Mouse (Mus musculus) hindbrain, embryonic 13.5 days (tissue): Measurements from ENCODE around the gene Usp29. TPM values are rescaled to one million over a fixed set of nuclear protein-coding genes. Genes with fewer than 3 reads are reported as not detected.
"Not testable (repeated sequence)": the region's sequence is repeated elsewhere in the genome, so short reads cannot be mapped to it uniquely, and the experiment has no call there.

Experiments used
- ATAC-seq: fragments of 200-750 bp; cut with Nextera tagmentation; 2 replicates; pipeline ENCODE4 v1.8.0; 2017; ENCODE audit warnings: moderate TSS enrichment; ENCODE audit not compliant: low FRiP score
- H3K27ac ChIP-seq: fragments of 300-500 bp; sonication (generic); 2 replicates; pipeline ENCODE4 v1.5.1; 2015; ENCODE audit warnings: inconsistent platforms, mild to moderate bottlenecking, moderate library complexity
- H3K27me3 ChIP-seq: fragments of 300-500 bp; sonication (generic); 2 replicates; pipeline ENCODE4 v1.6.1; 2015; ENCODE audit warnings: mild to moderate bottlenecking, inconsistent platforms
- H3K36me3 ChIP-seq: fragments of 300-500 bp; sonication (generic); 2 replicates; pipeline ENCODE4 v1.6.1; 2015; ENCODE audit warnings: mild to moderate bottlenecking, inconsistent platforms
- H3K4me1 ChIP-seq: fragments of 300-500 bp; sonication (generic); replicated peaks from 2 replicates; pipeline ENCODE4 v1.6.1; 2015; ENCODE audit warnings: inconsistent platforms
- H3K4me2 ChIP-seq: fragments of 300-500 bp; sonication (generic); 2 replicates; pipeline ENCODE4 v1.6.1; 2015; ENCODE audit warnings: inconsistent platforms, mild to moderate bottlenecking, moderate library complexity
- H3K4me3 ChIP-seq: fragments of 300-500 bp; sonication (generic); 2 replicates; pipeline ENCODE4 v1.5.1; 2015; ENCODE audit warnings: mild to moderate bottlenecking, inconsistent platforms
- H3K9ac ChIP-seq: fragments of 300-500 bp; sonication (generic); 2 replicates; pipeline ENCODE4 v1.6.1; 2015; ENCODE audit warnings: mild to moderate bottlenecking, inconsistent platforms
- H3K9me3 ChIP-seq: fragments of 300-500 bp; sonication (generic); 2 replicates; pipeline ENCODE4 v1.6.1; 2016; ENCODE audit warnings: inconsistent platforms
- WGBS: fragments of 180-500 bp; shearing (Covaris S2); methylation state at CpG from one replicate; pipeline ENCODE4 v1.1.7; 2015; 5-methylcytosine and 5-hydroxymethylcytosine counted together
- polyA plus RNA-seq: library from polyadenylated mRNA; unstranded; fragments of >200 nt; fragmentation: Nextera tagmentation; extraction: Ambion mirVana; gene quantifications from 2 replicates; pipeline ENCODE4 v1.2.1, GENCODE M21; 2015

Gene Usp29
- polyA plus RNA-seq, 1 experiment from 2014 or later: 28.7 TPM

DNA sequence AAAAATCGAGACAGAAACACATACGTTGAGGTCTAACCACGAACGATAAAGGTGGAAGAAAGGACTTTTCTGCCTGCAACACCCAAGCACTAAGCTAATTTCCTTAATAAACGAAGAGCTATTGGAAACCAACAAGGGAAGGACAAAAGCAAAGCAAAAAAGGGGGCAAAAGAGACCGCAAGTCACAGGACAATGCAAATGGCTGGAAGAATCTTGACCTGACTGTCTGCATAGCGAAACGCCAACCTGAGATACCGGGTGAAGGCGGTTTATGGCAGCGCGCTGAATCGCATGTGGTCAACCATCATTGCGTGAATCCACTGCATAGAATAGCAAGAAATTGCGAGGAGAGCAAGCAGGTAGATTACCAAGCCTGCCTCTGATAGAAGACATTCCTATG, 423 bp downstream of the Usp29 start:
- H3K27me3 ChIP-seq: no peaks in the 10 kb centered on the region
- ATAC-seq: no peak
- H3K9ac ChIP-seq: peak overlapping the region; percentile 74
- peak overlapping the region; percentile 45 for H3K4me2 ChIP-seq
- H3K27ac ChIP-seq: peak overlapping the region; percentile 82
- H3K36me3 ChIP-seq: no peaks in the 10 kb centered on the region
- 45% methylated on average over 15 of the region's 15 CpGs for whole genome bisulfite sequencing
- peaks cover 25% of the 10 kb centered on the region for H3K9me3 ChIP-seq
- no peaks in the 10 kb centered on the region for H3K4me1 ChIP-seq
- peak overlapping the region; percentile 63 for H3K4me3 ChIP-seq

DNA sequence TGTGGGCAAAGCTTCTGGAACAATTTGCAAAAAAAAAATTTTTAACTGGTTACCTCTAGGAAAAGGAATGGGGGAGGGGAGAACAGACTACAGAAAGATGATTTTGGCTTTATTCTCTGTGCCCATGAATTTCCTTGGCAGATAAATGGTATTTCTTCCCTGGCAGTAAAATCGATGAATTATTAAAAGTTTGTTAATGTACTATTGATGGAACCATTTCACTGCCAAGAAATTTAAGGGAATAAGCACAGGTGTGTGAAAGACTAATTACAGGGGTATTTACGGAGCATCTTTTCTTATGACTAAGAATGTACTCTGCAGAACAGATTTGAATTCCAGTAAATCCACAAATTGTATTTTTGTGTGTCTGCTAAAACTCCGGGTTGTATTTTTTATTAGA, 995 bp downstream of the Usp29 start:
- H3K27me3 ChIP-seq: no peaks in the 10 kb centered on the region
- no peak for ATAC-seq
- H3K4me3 ChIP-seq: peak overlapping the region; percentile 63
- H3K9ac ChIP-seq: peak overlapping the region; percentile 74
- peak overlapping the region; percentile 45 for H3K4me2 ChIP-seq
- peaks cover 25% of the 10 kb centered on the region for H3K9me3 ChIP-seq
- H3K36me3 ChIP-seq: no peaks in the 10 kb centered on the region
- H3K27ac ChIP-seq: 0 out of 2 replicates have a peak overlapping the region, but pooled peaks have one; percentile 82
- 50% methylated on average over 3 of the region's 3 CpGs for whole genome bisulfite sequencing
- no peaks in the 10 kb centered on the region for H3K4me1 ChIP-seq

DNA sequence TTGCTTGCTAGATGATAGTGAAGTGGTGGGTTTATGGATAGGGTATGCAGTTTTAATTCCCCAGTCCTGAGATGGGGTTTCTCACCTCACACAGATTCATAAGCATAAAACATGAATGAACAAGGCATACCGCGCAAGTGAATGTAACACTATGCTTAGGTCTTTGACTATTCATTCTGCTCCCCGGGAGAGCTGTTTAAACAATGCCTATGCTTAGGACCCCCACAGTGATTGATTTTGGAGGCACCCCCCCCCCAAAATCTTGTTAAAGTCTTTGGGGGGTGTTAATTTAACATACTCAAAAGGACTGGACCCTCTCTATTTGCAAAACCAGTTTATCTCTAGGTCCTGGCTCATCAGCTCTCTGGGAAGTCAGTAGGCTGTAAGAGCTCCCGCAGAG, 1.6 kb downstream of the Usp29 start:
- H3K36me3 ChIP-seq: no peaks in the 10 kb centered on the region
- peak overlapping the region; percentile 45 for H3K4me2 ChIP-seq
- no peaks in the 10 kb centered on the region for H3K27me3 ChIP-seq
- no peaks in the 10 kb centered on the region for H3K4me1 ChIP-seq
- no peak for ATAC-seq
- H3K27ac ChIP-seq: peak overlapping the region; percentile 62
- H3K9ac ChIP-seq: peak overlapping the region; percentile 74
- 33% methylated on average over 4 of the region's 4 CpGs for WGBS
- peak overlapping the region; percentile 63 for H3K4me3 ChIP-seq
- peaks cover 25% of the 10 kb centered on the region for H3K9me3 ChIP-seq

DNA sequence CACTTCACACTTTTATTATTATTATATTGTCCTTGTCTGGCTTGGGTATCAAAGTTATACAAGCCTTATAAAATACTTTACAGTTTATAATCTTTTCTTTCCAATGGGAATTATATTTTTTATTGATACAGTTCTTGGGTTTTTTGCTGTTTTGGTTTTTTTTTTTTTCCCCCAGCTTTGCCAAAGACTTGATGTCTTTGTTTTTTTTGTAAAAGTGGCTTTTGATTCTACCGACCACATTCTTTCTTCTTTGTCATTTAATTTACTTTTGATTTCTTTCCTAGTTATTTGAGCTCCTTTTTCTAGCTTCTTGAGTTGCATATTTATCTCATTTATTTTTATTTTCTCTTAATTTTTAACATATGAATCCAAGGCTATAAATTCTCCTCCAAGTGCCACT, 5.7 kb downstream of the Usp29 start:
- H3K4me2 ChIP-seq: no peak overlapping the region
- no peak for ATAC-seq
- WGBS: 86% methylated on average over 1 of the region's 1 CpGs
- no peak overlapping the region for H3K9ac ChIP-seq
- no peak overlapping the region for H3K27ac ChIP-seq
- no peak overlapping the region for H3K4me3 ChIP-seq
- H3K9me3 ChIP-seq: no peaks in the 10 kb centered on the region
- H3K4me1 ChIP-seq: no peaks in the 10 kb centered on the region
- no peaks in the 10 kb centered on the region for H3K36me3 ChIP-seq
- no peaks in the 10 kb centered on the region for H3K27me3 ChIP-seq

DNA sequence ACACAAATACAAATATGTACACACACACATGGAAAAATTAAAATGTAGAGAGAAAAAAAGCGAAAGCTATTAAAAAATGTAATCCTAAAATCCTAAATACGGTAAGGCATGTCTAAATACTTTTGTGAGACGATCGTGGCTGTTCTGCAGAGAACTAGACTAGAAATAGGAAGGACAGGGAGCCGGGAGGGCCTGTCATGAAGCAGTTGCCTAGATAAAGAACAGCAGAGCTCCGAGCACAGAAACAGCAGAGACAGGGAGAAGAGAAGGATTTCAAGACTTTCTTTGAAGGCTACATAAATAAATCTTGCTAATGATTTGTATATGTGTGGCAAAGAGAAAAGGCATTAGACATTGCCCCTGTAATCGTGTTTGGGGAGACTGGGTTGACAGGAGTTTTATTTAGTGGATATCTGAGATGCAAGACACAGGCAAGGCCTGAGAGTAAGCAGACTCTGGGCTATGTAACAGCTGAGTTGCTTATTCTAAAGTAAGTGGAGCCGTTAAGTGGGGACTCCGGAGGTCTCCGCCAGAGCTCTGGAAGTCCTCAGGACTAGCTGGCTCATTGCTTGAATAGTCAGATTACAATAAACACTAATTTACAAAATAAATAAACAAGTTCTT, 14.0 kb downstream of the Usp29 start:
- Histone ChIP-seq H3K4me3 (no peak overlapping the region), H3K4me1 (0 out of 2 replicates have a peak, but pooled peaks cover 6% of the 10 kb centered on the region), H3K9me3 (no peaks in the 10 kb centered on the region), H3K9ac (no peak overlapping the region), H3K36me3 (no peaks in the 10 kb centered on the region), H3K27me3 (no peaks in the 10 kb centered on the region), H3K4me2 (no peak overlapping the region), H3K27ac (no peak overlapping the region)
- no peak for ATAC-seq
- WGBS: 85% methylated on average over 10 of the region's 10 CpGs

DNA sequence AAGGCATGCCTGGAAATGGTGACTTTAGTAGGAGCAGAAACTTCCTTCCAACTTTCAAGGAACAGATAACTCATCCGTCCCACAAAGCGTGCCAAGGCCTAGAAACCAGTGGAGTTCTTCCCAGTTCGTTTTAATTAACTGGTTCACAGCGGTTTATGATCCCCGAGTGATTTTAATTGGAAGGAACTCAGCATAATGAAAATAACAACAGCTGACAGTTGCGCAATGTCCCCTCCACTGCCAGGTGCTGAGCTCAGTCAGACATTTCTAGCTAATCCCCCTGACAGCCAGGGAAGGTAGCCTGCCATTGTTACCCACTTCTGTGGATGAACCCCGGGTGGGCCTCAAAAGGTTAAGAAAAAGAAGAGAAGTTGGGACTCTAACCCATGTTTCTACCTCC, 18.8 kb downstream of the Usp29 start:
- WGBS: 62% methylated on average over 7 of the region's 7 CpGs

DNA sequence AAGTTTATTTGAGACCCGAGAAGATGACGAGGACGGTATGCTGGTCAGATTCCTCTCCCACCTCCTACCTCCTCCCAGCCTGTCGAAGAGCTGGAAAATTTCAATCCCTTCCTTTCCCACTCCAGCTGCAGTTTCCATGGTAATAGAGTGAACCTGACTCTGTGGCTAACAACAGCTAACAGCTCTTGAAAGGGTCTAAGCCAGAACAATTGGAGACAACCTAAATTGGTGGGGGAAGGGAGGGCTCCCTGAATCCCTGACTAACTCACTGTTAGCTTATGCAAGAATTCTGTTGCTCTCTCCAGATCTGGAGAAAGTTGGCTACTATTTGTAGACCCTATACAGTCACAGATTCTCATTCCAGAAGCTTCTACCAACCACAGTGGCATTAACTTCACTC, 23.1 kb downstream of the Usp29 start:
- Histone ChIP-seq H3K4me2 (no peak overlapping the region), H3K9me3 (no peaks in the 10 kb centered on the region), H3K4me3 (no peak overlapping the region), H3K36me3 (no peaks in the 10 kb centered on the region), H3K9ac (no peak overlapping the region), H3K4me1 (peaks cover 12% of the 10 kb centered on the region), H3K27ac (peak overlapping the region; percentile 6; the same call in 1 of the 2 replicates), H3K27me3 (no peaks in the 10 kb centered on the region)
- 13% methylated on average over 4 of the region's 4 CpGs for WGBS
- ATAC-seq: peak; percentile 69

More for the DNA sequence above, 18.8 kb downstream of the Usp29 start:
- H3K4me1 ChIP-seq: peaks cover 12% of the 10 kb centered on the region
- H3K9me3 ChIP-seq: no peaks in the 10 kb centered on the region
- no peak overlapping the region for H3K4me2 ChIP-seq
- H3K36me3 ChIP-seq: no peaks in the 10 kb centered on the region
- no peak overlapping the region for H3K4me3 ChIP-seq
- ATAC-seq: no peak
- no peak overlapping the region for H3K9ac ChIP-seq
- H3K27me3 ChIP-seq: no peaks in the 10 kb centered on the region
- no peak overlapping the region for H3K27ac ChIP-seq

DNA sequence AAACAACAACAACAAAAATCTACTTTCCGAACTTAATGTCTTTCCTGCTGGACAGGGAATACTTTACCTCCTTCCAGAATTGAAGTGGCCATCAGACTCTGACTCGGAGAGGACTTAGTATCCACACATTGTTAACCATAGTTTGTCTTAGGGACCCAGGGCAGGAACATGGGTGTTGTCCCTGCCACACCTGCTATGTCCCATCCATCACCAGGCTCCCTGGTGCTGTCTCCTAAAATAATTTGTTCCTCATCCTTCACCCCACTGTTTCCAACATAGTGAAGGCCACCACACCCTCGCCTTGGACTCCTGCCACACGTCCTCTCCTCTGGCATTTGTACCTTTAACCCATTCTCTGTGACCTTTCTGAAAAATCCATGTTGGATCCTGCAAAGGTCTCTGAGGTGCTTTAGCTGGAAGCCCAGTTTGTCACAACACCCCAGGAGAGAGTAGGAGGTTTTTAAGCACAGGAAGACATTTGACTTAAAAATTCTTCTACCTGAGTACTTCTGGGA, 26.5 kb downstream of the Usp29 start:
- H3K4me3 ChIP-seq: no peak overlapping the region
- no peak for ATAC-seq
- H3K9me3 ChIP-seq: no peaks in the 10 kb centered on the region
- H3K9ac ChIP-seq: no peak overlapping the region
- H3K27me3 ChIP-seq: no peaks in the 10 kb centered on the region
- no peak overlapping the region for H3K27ac ChIP-seq
- WGBS: 84% methylated on average over 4 of the region's 4 CpGs
- peaks cover 19% of the 10 kb centered on the region for H3K4me1 ChIP-seq
- H3K36me3 ChIP-seq: no peaks in the 10 kb centered on the region
- no peak overlapping the region for H3K4me2 ChIP-seq

DNA sequence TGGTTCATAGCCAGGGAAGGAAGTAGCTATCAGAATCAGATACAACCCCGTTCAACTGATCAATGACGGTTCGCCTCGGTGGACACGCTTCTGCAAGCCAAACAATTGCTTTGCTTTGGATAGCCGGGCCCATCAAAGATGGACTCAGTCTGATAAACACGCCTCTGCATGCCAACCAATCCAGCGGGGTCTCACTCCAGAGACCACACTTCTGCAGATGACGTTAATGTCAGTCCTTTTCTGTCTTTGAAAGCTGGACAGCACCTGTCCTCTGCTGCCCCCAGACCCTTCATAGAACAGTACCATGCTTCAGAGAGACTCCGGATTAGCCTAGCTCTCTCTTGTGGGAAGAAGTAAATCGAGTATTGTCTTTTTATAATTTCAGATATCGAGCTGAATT, 29.3 kb downstream of the Usp29 start:
- peak; percentile 54; the same call in 1 of the 2 replicates for ATAC-seq
- Histone ChIP-seq H3K27ac (no peak overlapping the region; the same call in 1 of the 2 replicates), H3K9ac (no peak overlapping the region), H3K9me3 (no peaks in the 10 kb centered on the region), H3K4me2 (no peak overlapping the region), H3K27me3 (no peaks in the 10 kb centered on the region), H3K4me1 (peaks cover 6% of the 10 kb centered on the region; the same call in 1 of the 2 replicates), H3K36me3 (no peaks in the 10 kb centered on the region), H3K4me3 (no peak overlapping the region)
- 61% methylated on average over 12 of the region's 12 CpGs for WGBS

DNA sequence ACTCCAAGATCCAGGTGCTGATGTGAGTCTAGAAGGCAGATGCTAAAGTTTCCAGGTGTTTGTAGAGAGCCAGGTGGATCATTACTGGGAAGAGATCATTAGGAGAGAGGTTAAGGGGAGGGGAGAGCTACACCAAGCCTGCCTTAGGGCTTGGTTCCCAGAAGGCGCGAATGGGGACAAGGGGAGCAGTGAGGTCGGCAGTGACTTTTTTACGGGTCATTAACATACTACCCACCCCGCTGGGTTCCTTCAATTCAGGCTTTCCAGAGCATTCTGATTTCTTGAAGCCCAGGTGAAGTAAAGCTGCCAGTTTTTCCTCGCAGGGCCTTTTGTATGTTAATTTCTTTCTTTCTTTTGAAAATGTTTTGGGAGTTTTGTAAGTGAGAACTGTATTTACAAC, 29.8 kb downstream of the Usp29 start:
- Histone ChIP-seq H3K4me2 (no peak overlapping the region), H3K9me3 (no peaks in the 10 kb centered on the region), H3K27me3 (no peaks in the 10 kb centered on the region), H3K27ac (no peak overlapping the region), H3K36me3 (no peaks in the 10 kb centered on the region), H3K4me1 (peaks cover 6% of the 10 kb centered on the region; the same call in 1 of the 2 replicates), H3K9ac (no peak overlapping the region), H3K4me3 (no peak overlapping the region)
- no peak for ATAC-seq
- 15% methylated on average over 6 of the region's 6 CpGs for WGBS

DNA sequence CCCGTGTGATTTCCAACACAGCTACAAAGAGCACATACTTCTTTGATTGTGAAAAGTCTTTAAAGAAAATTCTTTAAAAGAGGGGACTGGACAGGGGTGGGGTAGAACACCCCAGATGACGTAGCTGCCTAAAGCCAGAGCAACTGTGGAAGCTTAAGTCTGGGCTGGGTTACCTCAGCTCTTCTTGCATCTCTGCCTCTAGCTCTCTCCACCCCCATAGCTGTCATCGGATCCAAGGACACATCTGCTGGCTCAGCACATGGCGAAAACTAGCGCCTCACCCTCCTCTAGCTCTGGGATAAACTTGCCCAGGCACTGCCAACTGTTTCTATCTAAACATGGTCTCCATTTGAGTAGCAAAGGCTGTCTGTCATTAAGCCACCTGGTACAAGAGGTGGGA, 34.9 kb downstream of the Usp29 start:
- no peaks in the 10 kb centered on the region for H3K9me3 ChIP-seq
- WGBS: 66% methylated on average over 5 of the region's 5 CpGs
- no peaks in the 10 kb centered on the region for H3K36me3 ChIP-seq
- no peak overlapping the region for H3K27ac ChIP-seq
- no peak overlapping the region for H3K4me2 ChIP-seq
- no peak overlapping the region for H3K4me3 ChIP-seq
- H3K4me1 ChIP-seq: peaks cover 9% of the 10 kb centered on the region
- H3K27me3 ChIP-seq: no peaks in the 10 kb centered on the region
- no peak overlapping the region for H3K9ac ChIP-seq
- no peak for ATAC-seq

DNA sequence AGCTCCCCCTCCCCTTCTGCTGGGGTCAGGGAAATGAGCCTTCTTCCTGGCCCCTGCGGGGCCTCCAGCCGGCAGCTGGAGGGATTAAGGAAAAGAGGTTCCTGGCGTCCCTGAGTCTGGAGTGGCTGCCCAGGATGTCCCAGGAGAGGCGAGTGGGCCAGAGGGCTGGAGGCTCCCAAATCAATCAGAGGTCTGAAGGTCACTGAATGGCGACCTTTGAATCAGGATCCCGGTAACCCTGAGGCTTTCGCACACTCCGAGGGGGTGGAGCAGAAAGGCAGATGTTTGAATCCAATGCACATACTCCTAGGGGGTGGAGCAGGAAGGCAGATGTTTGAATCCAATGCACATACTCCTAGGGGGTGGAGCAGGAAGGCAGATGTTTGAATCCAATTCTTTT, 39.9 kb downstream of the Usp29 start:
- WGBS: 5% methylated on average over 8 of the region's 8 CpGs

DNA sequence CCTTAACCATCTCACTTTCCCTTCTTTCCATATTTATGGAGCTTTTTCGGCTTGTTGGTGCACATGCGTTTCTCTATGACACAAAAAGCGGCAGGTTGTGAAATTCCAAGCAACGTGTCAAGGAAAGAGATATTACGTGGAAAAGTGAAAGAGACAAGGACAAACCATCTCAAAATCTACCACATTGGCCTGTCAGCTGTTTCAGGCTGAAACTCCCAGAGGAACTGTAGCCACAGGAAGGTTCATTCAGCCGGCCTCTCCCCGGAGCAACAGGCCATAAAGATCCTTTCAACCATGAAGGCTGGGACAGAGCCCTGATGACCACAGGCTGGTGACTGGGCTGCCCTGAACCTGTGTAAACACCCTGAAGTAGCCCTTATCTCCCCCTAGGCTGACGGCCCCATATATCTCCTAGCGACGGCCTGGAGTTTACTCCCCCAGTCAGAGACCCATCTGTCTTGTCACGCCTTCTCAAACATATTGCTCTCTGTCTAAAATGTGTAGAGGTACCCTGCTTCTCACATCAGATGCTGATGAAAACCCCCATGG, 43.6 kb downstream of the Usp29 start:
- WGBS: 51% methylated on average over 11 of the region's 11 CpGs

More for the DNA sequence above, 39.9 kb downstream of the Usp29 start:
- Histone ChIP-seq H3K36me3 (no peaks in the 10 kb centered on the region), H3K4me2 (no peak overlapping the region), H3K4me1 (peaks cover 11% of the 10 kb centered on the region), H3K27me3 (no peaks in the 10 kb centered on the region), H3K9ac (no peak overlapping the region), H3K9me3 (no peaks in the 10 kb centered on the region), H3K4me3 (no peak overlapping the region), H3K27ac (peak overlapping the region; percentile 24; the same call in 1 of the 2 replicates)
- 0 out of 2 replicates have a peak, but pooled peaks have one; percentile 32 for ATAC-seq

More for the DNA sequence above, 43.6 kb downstream of the Usp29 start:
- H3K4me2 ChIP-seq, H3K9me3 ChIP-seq, ATAC-seq, H3K27me3 ChIP-seq, H3K36me3 ChIP-seq, H3K4me3 ChIP-seq, H3K9ac ChIP-seq, H3K27ac ChIP-seq: not testable (repeated sequence)
- peaks cover 25% of the 10 kb centered on the region for H3K4me1 ChIP-seq
